Mouse (Mus musculus) limb, embryonic 10.5 days (tissue): ENCODE measurements around the gene Tmem88b. TPM values are rescaled to one million over a fixed set of nuclear protein-coding genes. Genes with fewer than 3 reads are reported as not detected.
A peak's percentile ranks its signal among the peaks of the same experiment; 100 is the strongest.

Experiments used
- DNase-seq: peaks from one replicate; pipeline ENCODE4 v3.0.0-alpha.2; 2017; ENCODE audit warnings: low spot score
- H3K27ac ChIP-seq: fragments of 300-500 bp; sonication (generic); 2 replicates; pipeline ENCODE4 v1.5.1; 2016; ENCODE audit warnings: mild to moderate bottlenecking
- H3K27me3 ChIP-seq: fragments of 300-500 bp; sonication (generic); 2 replicates; pipeline ENCODE4 v1.6.1; 2016; ENCODE audit warnings: low read depth, mild to moderate bottlenecking; ENCODE audit not compliant: poor library complexity, severe bottlenecking
- H3K36me3 ChIP-seq: fragments of 300-500 bp; sonication (generic); 2 replicates; pipeline ENCODE4 v1.6.1; 2016; ENCODE audit warnings: mild to moderate bottlenecking, moderate library complexity
- H3K4me1 ChIP-seq: fragments of 300-500 bp; sonication (generic); 2 replicates; pipeline ENCODE4 v1.6.1; 2016
- H3K4me3 ChIP-seq: fragments of 300-500 bp; sonication (generic); 2 replicates; pipeline ENCODE4 v1.5.1; 2016; ENCODE audit warnings: mild to moderate bottlenecking, moderate library complexity
- H3K9me3 ChIP-seq: fragments of 300-500 bp; sonication (generic); replicated peaks from 2 replicates; pipeline ENCODE4 v1.6.1; 2016; ENCODE audit warnings: mild to moderate bottlenecking
- WGBS: fragments of 180-500 bp; shearing (Covaris S2); methylation state at CpG from one replicate; pipeline ENCODE4 v1.1.7; 2016; 5-methylcytosine and 5-hydroxymethylcytosine counted together
- polyA plus RNA-seq: library from polyadenylated mRNA; unstranded; fragments of >200 nt; fragmentation: Nextera tagmentation; extraction: Ambion mirVana; gene quantifications from 2 replicates; pipeline ENCODE4 v1.2.1, GENCODE M21; 2016

Gene Tmem88b
- polyA plus RNA-seq, 1 experiment from 2014 or later: 0.33 TPM

GRCm38 (mm10) chr4:155769880-155770512 is 15.7 kb downstream of the Tmem88b start:
- no peaks in the 10 kb centered on the region for H3K9me3 ChIP-seq
- peaks cover 37% of the 10 kb centered on the region for H3K4me1 ChIP-seq
- WGBS: under 1% methylated on average over 39 of the region's 39 CpGs
- H3K27me3 ChIP-seq: peaks cover 42% of the 10 kb centered on the region
- H3K36me3 ChIP-seq: no peaks in the 10 kb centered on the region
- H3K4me3 ChIP-seq: peak overlapping the region; percentile 62
- DNase-seq: peak; percentile 96
- peak overlapping the region; percentile 94 for H3K27ac ChIP-seq

GRCm38 (mm10) chr4:155769496-155769879 is 16.2 kb downstream of the Tmem88b start:
- no peaks in the 10 kb centered on the region for H3K36me3 ChIP-seq
- H3K4me3 ChIP-seq: peak overlapping the region; percentile 62
- H3K4me1 ChIP-seq: peaks cover 32% of the 10 kb centered on the region
- 68% methylated on average over 5 of the region's 5 CpGs for WGBS
- DNase-seq: no peak
- no peaks in the 10 kb centered on the region for H3K9me3 ChIP-seq
- H3K27ac ChIP-seq: peak overlapping the region; percentile 94
- peaks cover 37% of the 10 kb centered on the region for H3K27me3 ChIP-seq

GRCm38 (mm10) chr4:155762357-155762756 is 23.3 kb downstream of the Tmem88b start:
- peaks cover 32% of the 10 kb centered on the region for H3K4me1 ChIP-seq
- no peak overlapping the region for H3K27ac ChIP-seq
- no peaks in the 10 kb centered on the region for H3K9me3 ChIP-seq
- H3K4me3 ChIP-seq: no peak overlapping the region
- WGBS: 88% methylated on average over 3 of the region's 3 CpGs
- H3K27me3 ChIP-seq: no peaks in the 10 kb centered on the region
- H3K36me3 ChIP-seq: peaks cover 13% of the 10 kb centered on the region
- DNase-seq: no peak

GRCm38 (mm10) chr4:155761356-155762099 is 24.1 kb downstream of the Tmem88b start:
- Histone ChIP-seq H3K27me3 (no peaks in the 10 kb centered on the region), H3K4me1 (peaks cover 32% of the 10 kb centered on the region), H3K9me3 (no peaks in the 10 kb centered on the region), H3K27ac (peak overlapping the region; percentile 83), H3K4me3 (peak overlapping the region; percentile 85), H3K36me3 (peaks cover 21% of the 10 kb centered on the region)
- DNase-seq: no peak
- 3% methylated on average over 28 of the region's 28 CpGs for WGBS

DNA sequence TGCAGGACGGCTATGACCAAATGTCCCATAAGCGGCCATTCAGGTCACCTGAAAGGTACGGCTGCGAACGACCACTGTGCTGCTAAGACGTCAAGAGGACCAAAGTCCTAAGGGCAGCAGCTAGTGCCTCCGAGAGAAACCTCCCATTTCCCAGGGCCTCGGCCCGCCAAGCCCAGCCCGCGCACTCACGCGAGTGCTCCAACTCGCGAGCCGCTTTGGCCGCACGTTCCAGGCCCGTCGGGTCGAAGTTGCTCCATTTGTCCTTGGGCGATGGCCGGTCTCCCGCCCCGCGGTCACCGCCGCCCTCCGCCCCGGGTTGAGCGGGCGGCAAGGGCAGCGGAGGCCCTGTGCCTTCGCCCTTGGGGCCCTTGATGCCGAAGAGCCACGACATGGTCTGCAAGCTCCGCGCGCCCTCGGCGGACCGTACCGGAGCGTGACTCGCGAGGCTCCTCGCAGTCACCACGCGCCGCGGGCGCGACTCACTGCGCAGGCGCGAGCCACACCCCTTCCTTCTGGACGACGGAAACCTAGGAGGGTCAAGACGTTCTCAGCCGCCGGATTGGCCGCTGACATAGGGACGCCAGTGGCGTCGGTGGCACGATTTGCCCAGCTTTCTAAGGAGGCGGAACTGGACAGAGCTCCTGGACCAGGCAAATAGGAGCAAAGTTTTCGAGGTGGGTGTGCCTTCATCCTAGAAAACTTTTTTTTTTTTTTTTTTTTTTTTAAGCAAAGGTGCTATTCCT is 24.9 kb downstream of the Tmem88b start, which contains the start of gene Atad3a:
Atad3a (minus strand) TSS at position 481 of the 743 bp plus-strand sequence.
- DNase-seq: peak; percentile 98
- under 1% methylated on average over 68 of the region's 68 CpGs for WGBS
- H3K27me3 ChIP-seq: no peaks in the 10 kb centered on the region
- H3K36me3 ChIP-seq: peaks cover 29% of the 10 kb centered on the region
- H3K4me1 ChIP-seq: peaks cover 32% of the 10 kb centered on the region
- H3K9me3 ChIP-seq: no peaks in the 10 kb centered on the region
- H3K27ac ChIP-seq: peak within 1 kb of the TSS; percentile 83
- peak within 1 kb of the TSS; percentile 85 for H3K4me3 ChIP-seq

DNA sequence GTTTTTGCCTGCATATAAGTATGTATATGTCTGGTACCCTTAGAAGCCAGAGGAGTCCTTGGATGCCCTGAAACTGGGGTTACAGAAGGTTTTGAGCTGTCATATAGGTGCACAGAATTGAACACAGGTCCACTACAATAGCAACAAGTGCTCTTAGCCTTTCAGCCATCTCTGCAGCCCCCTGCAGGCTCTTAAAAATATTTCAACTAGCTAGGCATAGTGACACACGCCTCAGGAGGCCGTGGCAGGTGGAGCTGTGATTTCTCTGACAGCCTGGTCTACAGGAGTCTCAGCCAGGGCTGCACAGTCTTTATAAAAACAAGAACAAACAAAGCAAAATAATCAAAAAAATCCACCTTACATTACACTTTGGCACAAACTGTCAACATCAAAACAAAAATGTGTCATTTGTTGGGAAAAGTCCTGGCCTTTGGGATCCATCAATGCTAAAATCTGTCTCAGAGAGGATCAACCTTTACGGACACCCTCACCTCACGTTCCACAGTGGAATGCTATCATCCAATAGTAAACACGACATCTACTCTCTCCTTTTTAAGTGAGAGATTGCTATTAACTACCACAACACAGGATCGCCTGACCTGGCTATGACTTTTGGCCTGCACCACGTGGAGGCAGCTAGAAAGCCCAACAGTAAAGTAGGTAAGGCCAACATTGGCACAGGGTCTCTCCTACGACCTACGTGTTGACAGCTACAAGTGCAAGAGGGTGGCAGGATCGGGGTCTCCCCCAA is 25.6 kb downstream of the Tmem88b start:
- H3K27ac ChIP-seq: peak overlapping the region; percentile 83
- H3K4me3 ChIP-seq: peak overlapping the region; percentile 85
- H3K27me3 ChIP-seq: no peaks in the 10 kb centered on the region
- WGBS: 7% methylated on average over 10 of the region's 10 CpGs
- DNase-seq: no peak
- no peaks in the 10 kb centered on the region for H3K9me3 ChIP-seq
- peaks cover 32% of the 10 kb centered on the region for H3K4me1 ChIP-seq
- H3K36me3 ChIP-seq: peaks cover 36% of the 10 kb centered on the region

GRCm38 (mm10) chr4:155757011-155757410 is 28.7 kb downstream of the Tmem88b start:
- Histone ChIP-seq H3K27me3 (no peaks in the 10 kb centered on the region), H3K36me3 (peaks cover 64% of the 10 kb centered on the region), H3K4me1 (peaks cover 28% of the 10 kb centered on the region), H3K27ac (no peak overlapping the region), H3K4me3 (no peak overlapping the region), H3K9me3 (no peaks in the 10 kb centered on the region)
- no peak for DNase-seq
- WGBS: 95% methylated on average over 12 of the region's 12 CpGs

DNA sequence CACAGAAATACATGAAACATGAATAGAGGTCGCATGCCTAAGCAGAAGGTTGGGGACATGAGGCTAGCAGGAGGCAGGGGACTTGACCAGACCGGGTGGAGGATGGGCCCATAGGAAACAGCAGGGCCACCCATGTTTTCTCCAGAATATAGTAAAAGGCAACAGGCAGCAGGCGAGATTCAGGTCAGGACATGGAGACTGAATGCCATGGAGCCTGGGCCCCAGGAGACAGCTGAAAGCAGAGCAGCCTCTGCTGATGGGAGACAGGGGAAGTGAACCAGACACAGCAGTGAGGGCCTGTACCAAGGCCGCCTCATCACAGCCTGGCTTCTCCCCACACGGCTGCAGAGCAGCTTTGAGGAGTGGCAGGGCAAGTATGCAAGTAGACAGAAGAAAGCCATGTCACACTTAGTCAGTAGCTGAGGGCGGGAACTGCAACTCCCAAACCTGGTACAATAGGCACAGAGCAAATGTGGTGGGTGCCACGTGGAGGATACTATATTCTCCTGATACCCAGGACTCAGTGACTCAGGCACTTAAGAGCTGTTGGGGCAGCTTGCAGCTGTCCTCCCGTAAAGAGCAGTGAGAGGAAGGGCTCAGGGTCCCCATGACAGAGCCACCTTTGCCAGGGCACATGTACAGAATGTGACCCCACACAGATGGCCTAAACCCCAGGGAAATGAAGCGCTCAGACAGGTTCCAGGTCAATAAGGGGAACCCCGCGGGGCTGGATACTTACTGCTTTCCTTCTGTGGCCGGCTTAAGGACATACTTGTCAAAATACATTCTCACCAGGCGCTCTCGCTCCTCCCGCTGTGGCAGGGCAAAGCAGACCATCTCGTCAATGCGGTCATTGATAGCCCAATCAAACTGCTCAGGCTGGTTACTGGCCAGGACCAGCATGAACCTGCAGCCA is 38.8 kb downstream of the Tmem88b start:
- H3K9me3 ChIP-seq: no peaks in the 10 kb centered on the region
- no peak overlapping the region for H3K27ac ChIP-seq
- H3K4me1 ChIP-seq: no peaks in the 10 kb centered on the region
- no peak overlapping the region for H3K4me3 ChIP-seq
- H3K36me3 ChIP-seq: peaks cover 99% of the 10 kb centered on the region
- no peaks in the 10 kb centered on the region for H3K27me3 ChIP-seq
- no peak for DNase-seq
- WGBS: 91% methylated on average over 17 of the region's 17 CpGs

DNA sequence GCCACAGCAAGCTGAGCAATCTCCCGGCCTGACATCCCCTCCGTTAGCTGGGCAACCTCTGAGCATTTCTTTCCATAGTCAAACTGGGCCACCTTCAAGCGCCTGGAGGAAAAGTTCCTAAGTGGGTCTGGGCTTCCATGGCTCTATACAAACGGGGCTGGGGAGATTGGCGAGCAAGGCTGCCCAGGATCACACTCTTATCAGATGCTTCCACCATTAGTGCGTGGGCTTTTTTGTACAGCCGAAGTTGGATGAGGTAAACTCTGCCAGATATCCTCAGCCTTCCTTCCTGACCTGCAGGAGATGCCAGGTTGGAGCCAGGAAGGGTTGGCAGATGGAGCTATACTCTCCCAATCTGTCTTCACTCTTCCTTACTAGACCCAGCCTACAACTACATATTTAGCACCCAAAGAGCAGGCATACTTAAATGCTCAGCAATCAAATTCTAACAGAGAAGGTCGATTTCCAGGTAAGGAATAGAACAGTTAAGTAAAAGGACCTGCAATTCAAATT is 39.6 kb downstream of the Tmem88b start:
- no peak overlapping the region for H3K27ac ChIP-seq
- H3K9me3 ChIP-seq: no peaks in the 10 kb centered on the region
- H3K4me1 ChIP-seq: no peaks in the 10 kb centered on the region
- DNase-seq: no peak
- WGBS: 92% methylated on average over 8 of the region's 8 CpGs
- H3K4me3 ChIP-seq: no peak overlapping the region
- H3K36me3 ChIP-seq: peaks cover 99% of the 10 kb centered on the region
- H3K27me3 ChIP-seq: no peaks in the 10 kb centered on the region

DNA sequence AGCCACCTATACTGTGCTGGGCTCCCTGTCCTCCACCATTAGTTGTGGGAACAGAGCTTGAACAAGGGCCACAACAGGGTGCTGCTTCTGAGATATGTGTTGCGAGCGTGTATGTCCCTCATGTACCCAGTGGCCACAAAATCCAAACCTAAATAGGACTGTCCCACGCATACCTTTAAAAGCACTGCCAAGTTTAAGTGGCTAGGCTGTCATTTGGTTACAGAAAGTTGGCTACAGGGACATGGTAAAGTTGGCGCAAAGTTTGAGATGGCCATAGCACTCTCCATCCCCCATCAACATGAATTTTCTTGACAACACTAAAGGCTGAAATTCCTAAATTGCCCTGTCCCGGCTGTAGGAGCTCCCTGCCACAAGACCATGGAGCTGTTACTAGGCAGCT is 40.5 kb downstream of the Tmem88b start:
- H3K9me3 ChIP-seq: no peaks in the 10 kb centered on the region
- H3K36me3 ChIP-seq: peaks cover 99% of the 10 kb centered on the region
- H3K4me3 ChIP-seq: no peak overlapping the region
- no peak for DNase-seq
- 95% methylated on average over 5 of the region's 5 CpGs for WGBS
- no peaks in the 10 kb centered on the region for H3K27me3 ChIP-seq
- H3K4me1 ChIP-seq: no peaks in the 10 kb centered on the region
- H3K27ac ChIP-seq: no peak overlapping the region

DNA sequence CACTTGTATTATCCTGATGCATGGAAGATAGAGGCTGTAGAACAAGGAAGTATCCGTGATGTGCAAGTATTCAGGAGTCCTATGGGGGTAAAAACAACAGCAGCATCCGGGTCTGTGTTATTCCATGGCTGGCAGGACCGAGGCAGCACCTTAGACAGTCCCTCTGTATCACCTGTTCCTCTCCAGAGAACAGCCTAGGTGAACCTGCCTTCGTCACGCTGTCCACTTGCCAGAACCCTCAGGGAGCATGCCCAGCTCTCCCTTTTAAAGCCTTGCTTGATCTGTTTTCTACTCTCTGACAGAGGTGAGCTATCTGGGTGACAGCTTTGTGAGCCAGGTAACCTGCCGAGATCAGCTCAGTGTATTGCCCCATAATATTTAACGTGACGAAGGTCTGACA is 41.2 kb downstream of the Tmem88b start:
- peaks cover 99% of the 10 kb centered on the region for H3K36me3 ChIP-seq
- WGBS: 94% methylated on average over 8 of the region's 8 CpGs

More for the DNA sequence above, 41.2 kb downstream of the Tmem88b start:
- Histone ChIP-seq H3K4me1 (no peaks in the 10 kb centered on the region), H3K27ac (no peak overlapping the region), H3K9me3 (no peaks in the 10 kb centered on the region), H3K27me3 (no peaks in the 10 kb centered on the region), H3K4me3 (no peak overlapping the region)
- no peak for DNase-seq
